In the genomic region with DNA sequence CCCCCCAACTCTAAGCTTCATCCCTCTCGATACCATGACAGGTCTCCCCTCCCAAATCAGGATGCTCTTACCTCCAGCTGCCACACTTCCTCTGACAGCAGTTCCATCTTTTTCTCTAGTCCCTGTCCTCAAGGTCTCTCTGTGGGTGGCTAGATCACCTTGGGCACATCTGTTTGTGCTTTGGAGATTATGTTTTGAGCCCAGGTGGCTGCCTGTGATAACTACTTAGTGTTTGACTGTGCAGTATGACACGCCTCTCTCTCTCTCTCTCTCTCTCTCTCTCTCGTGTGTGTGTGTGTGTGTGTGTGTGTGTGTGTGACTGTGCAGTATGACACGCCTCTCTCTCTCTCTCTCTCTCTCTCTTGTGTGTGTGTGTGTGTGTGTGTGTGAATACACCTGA, we compare ENCODE assay signal across 17 mouse cellular contexts.
"Had no signal": no experiment of that assay in that cellular context is flagged by ENCODE, and none has a peak within 500 bp of the region (broad histone marks: within the 10 kb centered on the region; RNA-seq: fewer than 3 reads in every experiment).

No protein-coding gene starts in this region.

- DNase-seq: kidney, adult 11 months; kidney, adult 8-10 months; kidney, postnatal 10 days; layer of hippocampus, postnatal 36 days; left cerebral cortex, postnatal 4 days; lung, adult 2 months; lung, postnatal 14 days; lung, postnatal 4 days; midbrain, embryonic 14.5 days; thymus, adult 18-20 months; thymus, postnatal 36 days had no signal

- H3K27ac ChIP-seq: intestine, embryonic 15.5 days; left cerebral cortex, adult 2 months; limb, embryonic 12.5 days; limb, embryonic 15.5 days; liver, embryonic 15.5 days had no signal

- H3K4me1 ChIP-seq: intestine, embryonic 15.5 days; liver, embryonic 15.5 days had no signal

- ATAC-seq: intestine, embryonic 15.5 days had no signal

- H3K9ac ChIP-seq: intestine, embryonic 15.5 days; limb, embryonic 12.5 days; limb, embryonic 15.5 days; liver, embryonic 15.5 days had no signal

- H3K9me3 ChIP-seq: intestine, embryonic 15.5 days; limb, embryonic 12.5 days; limb, embryonic 15.5 days; liver, embryonic 15.5 days had no signal

- H3K4me3 ChIP-seq: intestine, embryonic 15.5 days; left cerebral cortex, adult 2 months; limb, embryonic 12.5 days; limb, embryonic 15.5 days; liver, embryonic 15.5 days had no signal

- H3K4me2 ChIP-seq: intestine, embryonic 15.5 days; limb, embryonic 12.5 days; limb, embryonic 15.5 days; liver, embryonic 15.5 days; midbrain, embryonic 11.5 days had no signal

- H3K36me3 ChIP-seq: intestine, embryonic 15.5 days; limb, embryonic 12.5 days; limb, embryonic 15.5 days; liver, embryonic 15.5 days had no signal
